Mouse (Mus musculus): ENCODE measurements at regions not wholly inside any gene's neighbourhood (a gene's known extent, or its start where the extent isn't known, plus 50 kb on each side); places are given as distances from the start of the nearest gene placed in this dataset.

DNA sequence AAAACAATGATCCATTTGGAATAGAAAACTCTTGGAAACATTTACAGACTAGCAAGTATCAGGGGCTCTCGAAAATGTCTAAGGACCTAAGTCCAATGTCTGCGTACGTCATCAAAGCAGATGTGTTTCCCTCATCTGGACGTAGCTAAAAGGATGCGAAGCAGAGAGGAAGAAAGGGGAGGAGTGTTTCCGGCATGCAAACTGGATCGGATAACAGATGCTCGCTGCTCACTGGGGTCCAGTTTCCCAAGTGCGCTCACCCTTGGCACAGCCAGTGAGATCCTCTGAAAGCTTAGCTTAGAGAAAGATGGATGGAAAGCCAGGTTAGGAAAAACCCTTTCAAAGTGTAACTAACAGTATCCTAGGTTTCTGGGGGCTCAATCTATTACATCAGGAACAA, 198.7 kb downstream of the Epha4 start:
- TF ChIP-seq EP300 (IDR thresholded peaks at IDR 0.05; ENCODE audit: insufficient read depth, low read depth, low read length) (no peak), CTCF (IDR thresholded peaks at IDR 0.05; ENCODE audit: low read depth, low read length) (no peak), POLR2A (IDR thresholded peaks at IDR 0.05; ENCODE audit: insufficient read depth, low read length) (no peak)
- H3K9me3 ChIP-seq (replicated peaks; ENCODE audit: control insufficient read depth, insufficient read depth, low read length, poor library complexity, severe bottlenecking) = no peaks in the 10 kb centered on the region
- H3K4me3 ChIP-seq (ENCODE audit: low read depth, low read length) = no peak overlapping the region
- no peak overlapping the region for H3K27ac ChIP-seq (ENCODE audit: insufficient read depth, low read length)
- no peaks in the 10 kb centered on the region for H3K36me3 ChIP-seq (ENCODE audit: control insufficient read depth, insufficient read depth, low read length, poor library complexity, severe bottlenecking)
- no peaks in the 10 kb centered on the region; the same call in 1 of the 2 replicates for H3K27me3 ChIP-seq (ENCODE audit: control insufficient read depth, insufficient read depth, low read length, poor library complexity, severe bottlenecking)
- H3K4me1 ChIP-seq (ENCODE audit: control insufficient read depth, insufficient read depth, low read length) = no peaks in the 10 kb centered on the region
- no peak overlapping the region for H3K9ac ChIP-seq (ENCODE audit: low read depth, poor library complexity, severe bottlenecking)
